Mouse (Mus musculus) midbrain, embryonic 16.5 days (tissue): ENCODE measurements at regions not wholly inside any gene's neighbourhood (a gene's known extent, or its start where the extent isn't known, plus 50 kb on each side); places are given as distances from the start of the nearest gene placed in this dataset.
"Not testable (repeated sequence)": the region's sequence is repeated elsewhere in the genome, so short reads cannot be mapped to it uniquely, and the experiment has no call there.

Source experiments
- ATAC-seq: fragments of 200-750 bp; cut with Nextera tagmentation; 2 replicates; pipeline ENCODE4 v1.8.0; 2017; ENCODE audit warnings: moderate TSS enrichment
- H3K27ac ChIP-seq: fragments of 300-500 bp; sonication (generic); 2 replicates; pipeline ENCODE4 v1.5.1; 2014; ENCODE audit warnings: mild to moderate bottlenecking, low read length, mixed read lengths
- H3K27me3 ChIP-seq: fragments of 300-500 bp; sonication (generic); 2 replicates; pipeline ENCODE4 v1.6.1; 2014; ENCODE audit warnings: low read depth, low read length, mixed read lengths; ENCODE audit not compliant: control insufficient read depth, insufficient read depth
- H3K36me3 ChIP-seq: fragments of 300-500 bp; sonication (generic); 2 replicates; pipeline ENCODE4 v1.6.1; 2014; ENCODE audit warnings: mild to moderate bottlenecking, low read length, moderate library complexity, mixed read lengths; ENCODE audit not compliant: control insufficient read depth, insufficient read depth
- H3K4me1 ChIP-seq: fragments of 300-500 bp; sonication (generic); 2 replicates; pipeline ENCODE4 v1.6.1; 2014; ENCODE audit warnings: mild to moderate bottlenecking, low read length, mixed read lengths; ENCODE audit not compliant: control insufficient read depth, insufficient read depth
- H3K4me2 ChIP-seq: fragments of 300-500 bp; sonication (generic); 2 replicates; pipeline ENCODE4 v1.6.1; 2014; ENCODE audit warnings: mild to moderate bottlenecking, low read length, mixed read lengths
- H3K4me3 ChIP-seq: fragments of 300-500 bp; sonication (generic); 2 replicates; pipeline ENCODE4 v1.5.1; 2014; ENCODE audit warnings: low read depth, mild to moderate bottlenecking, low read length, moderate library complexity, mixed read lengths
- H3K9ac ChIP-seq: fragments of 300-500 bp; sonication (generic); 2 replicates; pipeline ENCODE4 v1.6.1; 2014; ENCODE audit warnings: low read depth, low read length, mixed read lengths
- H3K9me3 ChIP-seq: fragments of 300-500 bp; sonication (generic); replicated peaks from 2 replicates; pipeline ENCODE4 v1.6.1; 2014; ENCODE audit warnings: mild to moderate bottlenecking, low read length, mixed read lengths; ENCODE audit not compliant: control insufficient read depth, poor library complexity, severe bottlenecking
- WGBS: fragments of 180-500 bp; shearing (Covaris S2); extraction: QIAGEN DNeasy Blood & Tissue Kit; methylation state at CpG from one replicate; pipeline ENCODE4 v1.1.7; 2014; 5-methylcytosine and 5-hydroxymethylcytosine counted together

GRCm38 (mm10) chr2:72655864-72656263 is 179.9 kb downstream of the Cdca7 start:
- H3K9ac ChIP-seq = no peak overlapping the region
- no peak overlapping the region for H3K4me3 ChIP-seq
- no peaks in the 10 kb centered on the region for H3K36me3 ChIP-seq
- H3K9me3 ChIP-seq = no peaks in the 10 kb centered on the region
- H3K27me3 ChIP-seq = no peaks in the 10 kb centered on the region
- no peak overlapping the region for H3K4me2 ChIP-seq
- no peaks in the 10 kb centered on the region for H3K4me1 ChIP-seq
- H3K27ac ChIP-seq = no peak overlapping the region
- 81% methylated on average over 9 of the region's 9 CpGs for WGBS
- ATAC-seq = no peak

- Histone ChIP-seq H3K36me3 (no peaks in the 10 kb centered on the region), H3K4me1 (no peaks in the 10 kb centered on the region), H3K4me2 (no peak overlapping the region), H3K27ac (no peak overlapping the region), H3K9me3 (no peaks in the 10 kb centered on the region), H3K9ac (no peak overlapping the region), H3K4me3 (no peak overlapping the region), H3K27me3 (no peaks in the 10 kb centered on the region)
- ATAC-seq = no peak
- WGBS = 70% methylated on average over 10 of the region's 10 CpGs
These were observed 181.4 kb downstream of the Cdca7 start for GRCm38 (mm10) chr2:72657101-72657920.

- H3K36me3 ChIP-seq = no peaks in the 10 kb centered on the region
These were observed 186.4 kb downstream of the Cdca7 start for GRCm38 (mm10) chr2:72662396-72662795.

GRCm38 (mm10) chr2:72662979-72663780 is 187.2 kb downstream of the Cdca7 start:
- ATAC-seq = no peak

More at GRCm38 (mm10) chr2:72662396-72662795, 186.4 kb downstream of the Cdca7 start:
- Histone ChIP-seq H3K27ac (no peak overlapping the region), H3K4me1 (no peaks in the 10 kb centered on the region), H3K9ac (no peak overlapping the region), H3K4me2 (no peak overlapping the region), H3K4me3 (no peak overlapping the region), H3K27me3 (no peaks in the 10 kb centered on the region), H3K9me3 (no peaks in the 10 kb centered on the region)
- 87% methylated on average over 7 of the region's 7 CpGs for WGBS
- ATAC-seq = no peak

GRCm38 (mm10) chr2:72667396-72667795 is 191.4 kb downstream of the Cdca7 start:
- H3K27ac ChIP-seq, H3K9ac ChIP-seq, H3K4me2 ChIP-seq, H3K36me3 ChIP-seq, H3K4me1 ChIP-seq, H3K27me3 ChIP-seq, H3K4me3 ChIP-seq, ATAC-seq, H3K9me3 ChIP-seq: not testable (repeated sequence)
- WGBS = 93% methylated on average over 16 of the region's 16 CpGs

More at GRCm38 (mm10) chr2:72662979-72663780, 187.2 kb downstream of the Cdca7 start:
- H3K9me3 ChIP-seq = no peaks in the 10 kb centered on the region
- H3K4me3 ChIP-seq = no peak overlapping the region
- H3K4me2 ChIP-seq = no peak overlapping the region
- H3K9ac ChIP-seq = no peak overlapping the region
- 74% methylated on average over 8 of the region's 8 CpGs for WGBS
- no peaks in the 10 kb centered on the region for H3K27me3 ChIP-seq
- H3K4me1 ChIP-seq = no peaks in the 10 kb centered on the region
- no peak overlapping the region for H3K27ac ChIP-seq
- H3K36me3 ChIP-seq = no peaks in the 10 kb centered on the region

- Histone ChIP-seq H3K4me3 (no peak overlapping the region), H3K36me3 (no peaks in the 10 kb centered on the region), H3K4me1 (peaks cover 5% of the 10 kb centered on the region; the same call in 1 of the 2 replicates), H3K9me3 (no peaks in the 10 kb centered on the region), H3K27me3 (0 out of 2 replicates have a peak, but pooled peaks cover 3% of the 10 kb centered on the region), H3K9ac (no peak overlapping the region), H3K4me2 (no peak overlapping the region), H3K27ac (no peak overlapping the region)
- 18% methylated on average over 13 of the region's 13 CpGs for whole genome bisulfite sequencing
- no peak for ATAC-seq
These were observed 197.2 kb downstream of the Cdca7 start for GRCm38 (mm10) chr2:72672908-72673901.

- 0 out of 2 replicates have a peak, but pooled peaks cover 3% of the 10 kb centered on the region for H3K27me3 ChIP-seq
- no peak for ATAC-seq
- 6% methylated on average over 4 of the region's 4 CpGs for WGBS
- H3K9ac ChIP-seq = no peak overlapping the region
- no peaks in the 10 kb centered on the region for H3K36me3 ChIP-seq
- no peaks in the 10 kb centered on the region for H3K9me3 ChIP-seq
- no peak overlapping the region for H3K4me3 ChIP-seq
- H3K4me2 ChIP-seq = no peak overlapping the region
- H3K4me1 ChIP-seq = peaks cover 5% of the 10 kb centered on the region; the same call in 1 of the 2 replicates
- H3K27ac ChIP-seq = no peak overlapping the region
These were observed 198.3 kb downstream of the Cdca7 start for GRCm38 (mm10) chr2:72674229-72674628.

GRCm38 (mm10) chr2:72674856-72675440 is 199.0 kb downstream of the Cdca7 start:
- H3K27ac ChIP-seq = no peak overlapping the region

More at GRCm38 (mm10) chr2:72674856-72675440, 199.0 kb downstream of the Cdca7 start:
- Histone ChIP-seq H3K27me3 (peaks cover 3% of the 10 kb centered on the region), H3K4me3 (no peak overlapping the region), H3K4me2 (no peak overlapping the region), H3K9ac (no peak overlapping the region), H3K9me3 (no peaks in the 10 kb centered on the region), H3K36me3 (no peaks in the 10 kb centered on the region), H3K4me1 (peaks cover 5% of the 10 kb centered on the region; the same call in 1 of the 2 replicates)
- WGBS = 48% methylated on average over 6 of the region's 6 CpGs
- ATAC-seq = no peak
